Mouse (Mus musculus): Measurements from ENCODE around the gene Lpcat2.
A peak's percentile ranks its signal among the peaks of the same experiment; 100 is the strongest.
"Not testable (repeated sequence)": the region's sequence is repeated elsewhere in the genome, so short reads cannot be mapped to it uniquely, and the experiment has no call there.

The Lpcat2 gene

DNA sequence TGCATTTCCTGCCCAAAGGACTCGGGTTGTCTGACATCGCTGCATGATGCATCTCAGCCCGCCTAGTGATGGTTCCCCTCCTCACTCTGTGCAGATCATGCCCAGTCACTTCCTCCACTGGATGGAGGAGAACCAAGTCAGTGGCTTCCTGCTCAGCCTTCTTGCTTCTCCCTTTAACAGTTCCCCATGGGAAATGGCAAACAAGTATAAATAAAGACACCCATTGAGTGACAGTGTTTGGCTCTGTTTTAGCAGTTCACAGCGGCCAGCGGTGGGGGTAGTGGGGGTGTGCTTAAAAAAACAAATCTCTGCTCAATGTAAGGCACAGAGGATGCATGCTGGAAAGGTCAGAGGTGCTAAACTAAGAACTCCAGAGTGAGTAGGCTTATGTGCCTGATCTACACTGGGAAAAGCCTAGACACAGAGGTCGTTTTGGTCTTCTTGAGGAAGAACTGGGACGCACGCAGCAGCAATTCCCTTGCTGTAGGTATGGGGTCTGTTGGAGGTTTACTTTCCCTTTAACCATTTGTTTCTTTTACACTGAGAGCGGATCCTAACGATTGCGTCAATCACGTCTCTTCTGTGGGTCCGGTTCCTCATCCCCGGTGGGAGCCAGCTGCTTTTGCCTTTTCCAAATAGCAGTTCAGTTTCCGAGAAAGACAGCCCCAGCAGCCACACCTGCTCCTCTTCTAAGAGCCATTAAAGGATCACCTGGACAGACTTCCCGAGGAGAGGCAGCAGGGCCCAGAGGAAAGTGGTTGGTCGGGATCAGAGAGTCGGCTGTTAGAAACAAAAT, 1.8 kb upstream of the Lpcat2 start:
- DNase-seq, result no peak

- no peak for DNase-seq
These were observed 466 bp upstream of the Lpcat2 start for GRCm38 (mm10) chr8:92854673-92855072.

GRCm38 (mm10) chr8:92856273-92856986, 1.3 kb downstream of the Lpcat2 start:
- no peak for DNase-seq

- no peak for DNase-seq
These were observed 3.5 kb downstream of the Lpcat2 start for GRCm38 (mm10) chr8:92858475-92859182.

- DNase-seq, result no peak
These were observed 6.8 kb downstream of the Lpcat2 start for GRCm38 (mm10) chr8:92861977-92862376.

- no peak for DNase-seq
These were observed 15.1 kb downstream of the Lpcat2 start for GRCm38 (mm10) chr8:92870281-92870680.

GRCm38 (mm10) chr8:92872063-92872759, 17.1 kb downstream of the Lpcat2 start:
- DNase-seq, result no peak

- no peak for DNase-seq
These were observed 20.7 kb downstream of the Lpcat2 start for GRCm38 (mm10) chr8:92875795-92876194.

GRCm38 (mm10) chr8:92881247-92881646, 26.1 kb downstream of the Lpcat2 start:
- DNase-seq, result no peak

DNA sequence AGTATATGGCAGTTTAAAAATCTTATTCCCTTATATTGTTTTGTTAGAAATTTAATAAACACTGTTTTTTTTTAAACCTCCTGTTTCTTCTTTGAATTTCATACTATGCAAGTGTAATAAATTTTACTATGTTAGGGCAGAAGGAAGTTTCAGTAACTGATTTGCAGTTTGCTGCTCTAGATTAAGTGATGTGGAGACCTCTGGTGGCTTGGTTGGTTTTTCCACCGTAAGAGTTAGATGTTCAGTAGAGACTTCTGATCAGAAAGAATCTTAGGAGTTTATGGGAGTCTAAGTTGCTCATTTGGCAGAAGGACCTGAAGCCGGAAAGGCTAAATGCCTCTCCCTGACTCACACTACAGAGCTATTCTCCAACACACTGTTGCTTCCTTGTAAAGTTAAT, 28.6 kb downstream of the Lpcat2 start:
- peak in 1 of 2 experiments; percentile 46 for DNase-seq

GRCm38 (mm10) chr8:92892216-92892615, 37.1 kb downstream of the Lpcat2 start:
- not testable (repeated sequence) for DNase-seq

- DNase-seq, result no peak
These were observed 38.7 kb downstream of the Lpcat2 start for GRCm38 (mm10) chr8:92893870-92894269.

GRCm38 (mm10) chr8:92895053-92895452, 39.9 kb downstream of the Lpcat2 start:
- no peak for DNase-seq

DNA sequence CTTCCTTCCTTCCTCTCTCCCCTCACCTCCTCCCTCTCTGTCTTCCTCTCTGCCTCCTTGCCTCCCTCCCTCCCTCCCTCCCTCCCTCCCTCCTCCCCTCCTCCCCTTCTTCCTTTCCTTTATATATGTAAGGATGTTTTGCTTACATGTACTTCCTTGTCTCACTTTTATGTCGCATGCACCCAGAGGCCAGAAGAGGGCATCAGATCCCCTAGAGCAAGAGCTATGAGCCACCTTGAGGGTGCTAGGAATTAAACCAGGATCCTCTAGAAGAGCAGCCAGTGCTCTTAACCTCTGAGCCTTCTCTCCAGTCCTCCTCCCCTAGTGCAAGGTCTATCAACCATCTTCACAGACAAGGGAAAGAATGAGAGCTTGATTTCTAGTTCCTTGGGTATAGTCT, 40.9 kb downstream of the Lpcat2 start:
- no peak for DNase-seq

GRCm38 (mm10) chr8:92896611-92897010, 41.5 kb downstream of the Lpcat2 start:
- no peak for DNase-seq

- no peak for DNase-seq
These were observed 42.7 kb downstream of the Lpcat2 start for GRCm38 (mm10) chr8:92897794-92898193.

DNA sequence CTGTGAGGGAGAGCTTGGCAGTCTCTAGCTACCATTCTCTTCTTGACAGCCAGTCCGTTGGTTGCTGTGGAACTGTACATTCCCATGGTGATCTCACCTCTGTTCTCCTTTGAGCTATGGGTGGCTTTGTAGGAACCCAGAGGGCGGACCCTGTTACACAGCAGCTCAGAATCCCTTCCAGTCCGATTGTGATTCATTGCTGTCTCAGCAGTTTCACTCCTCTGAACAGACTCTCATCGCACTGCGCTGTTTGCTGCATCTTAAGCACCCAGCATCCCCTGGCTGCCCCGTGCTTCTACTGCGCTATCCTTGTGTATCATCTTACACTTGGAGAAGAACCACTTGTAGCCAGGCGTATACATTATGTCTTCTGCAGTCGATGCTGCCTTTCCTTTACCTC, 44.5 kb downstream of the Lpcat2 start:
- no peak for DNase-seq

GRCm38 (mm10) chr8:92901107-92901506, 46.0 kb downstream of the Lpcat2 start, which contains the start of gene Capns2:
Capns2 (plus strand) TSS chr8:92901407.
- no peak for DNase-seq

- DNase-seq, result no peak
These were observed 47.8 kb downstream of the Lpcat2 start for GRCm38 (mm10) chr8:92902981-92903380.

DNA sequence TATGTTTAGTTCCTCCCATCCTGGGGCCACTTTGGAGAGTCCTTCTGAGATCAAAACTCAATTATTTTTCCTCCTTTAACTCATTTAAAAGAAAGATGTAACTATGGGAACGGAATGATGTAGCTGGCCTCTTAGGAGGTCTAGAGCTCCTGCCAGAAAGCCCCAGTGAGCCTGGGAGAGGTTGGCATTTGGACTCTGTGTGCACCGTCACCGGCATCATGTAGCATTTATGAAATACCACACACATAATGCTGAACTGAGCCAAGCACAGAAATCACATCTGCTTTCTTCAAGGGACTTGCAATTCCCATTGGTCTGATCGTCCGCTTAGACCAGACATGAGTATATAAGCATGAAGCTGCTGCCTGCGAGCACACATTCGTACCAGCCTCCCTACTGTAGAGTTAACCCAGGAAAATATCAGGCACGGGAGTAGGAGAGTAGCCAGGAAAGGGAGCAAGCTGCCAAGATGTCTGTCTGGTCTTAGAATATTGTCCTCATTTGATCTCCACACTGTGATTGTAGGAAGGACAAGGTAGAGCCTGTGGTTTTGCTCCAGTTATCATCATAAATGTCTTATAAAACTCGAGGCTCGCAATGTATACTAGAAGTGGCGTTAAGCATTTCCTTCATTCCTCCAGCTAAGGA, 48.5 kb downstream of the Lpcat2 start:
- no peak for DNase-seq

DNA sequence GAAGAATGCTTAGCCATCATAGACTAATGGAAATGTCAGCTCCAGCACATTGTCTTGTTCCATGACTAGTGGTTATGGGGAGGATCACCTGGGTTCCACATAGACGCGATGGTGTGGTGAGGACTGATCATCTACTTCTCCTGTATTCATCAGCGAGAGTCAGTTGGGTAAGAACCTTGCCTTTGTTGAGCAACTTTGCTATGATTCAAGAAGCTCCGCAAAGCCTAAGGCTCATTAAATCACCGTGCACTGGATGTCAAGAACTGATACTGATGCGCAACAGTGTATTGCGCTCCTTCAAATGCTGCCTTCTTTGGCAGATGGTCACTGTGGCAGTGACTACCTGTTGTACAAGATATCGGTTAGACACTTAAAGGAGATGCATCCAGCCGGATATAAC, 51.4 kb downstream of the Lpcat2 start:
- no peak for DNase-seq

DNA sequence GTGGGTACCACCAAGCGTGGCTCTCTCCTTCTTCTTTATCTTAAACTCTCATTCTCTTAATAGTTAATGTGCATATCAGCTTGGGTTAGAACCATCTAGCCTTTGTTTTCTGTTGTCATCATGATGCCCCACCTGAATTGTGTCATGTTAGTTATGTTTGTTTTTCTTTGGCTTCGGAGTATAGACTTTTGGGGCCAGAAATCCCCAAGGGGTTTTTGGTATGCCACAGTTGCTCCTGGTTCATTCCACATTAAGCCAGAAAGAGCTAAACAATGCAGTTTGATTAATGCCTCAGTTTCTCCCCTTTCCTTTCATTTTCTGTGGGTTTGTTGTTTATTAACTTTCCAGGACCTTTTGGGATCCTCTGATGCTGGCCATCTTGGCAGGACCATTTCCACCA, 53.3 kb downstream of the Lpcat2 start:
- DNase-seq, result no peak
